ENCODE assay signal across 15 mouse cellular contexts in the genomic region with DNA sequence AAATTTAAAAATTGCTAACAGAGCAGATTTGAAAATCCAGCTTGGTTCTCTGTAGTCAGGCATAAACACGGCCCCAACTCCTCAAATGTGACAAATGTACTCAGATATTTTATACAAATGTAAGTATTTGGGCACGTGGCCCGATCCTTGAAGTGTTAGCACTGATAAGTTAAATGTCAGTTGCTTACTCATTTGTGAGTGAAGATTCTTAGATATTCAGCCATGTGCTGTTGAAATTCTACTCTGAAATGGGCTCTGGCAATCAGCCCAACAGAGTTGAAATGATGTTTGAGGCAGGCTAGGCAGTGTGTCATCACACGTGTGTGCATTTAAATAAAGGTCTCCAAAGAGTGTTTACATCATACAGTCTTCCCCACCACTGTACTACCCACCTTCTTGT.
"Had no signal": no experiment of that assay in that cellular context is flagged by ENCODE, and none has a peak within 500 bp of the region (broad histone marks: within the 10 kb centered on the region; RNA-seq: fewer than 3 reads in every experiment).

No protein-coding gene starts in this region.

- H3K27me3 ChIP-seq: limb, embryonic 13.5 days; neural tube, embryonic 15.5 days had no signal

- H3K27ac ChIP-seq: limb, embryonic 13.5 days; liver, embryonic 14.5 days; midbrain, embryonic 10.5 days; neural tube, embryonic 15.5 days; stomach, postnatal 0 days had no signal

- H3K4me3 ChIP-seq: limb, embryonic 13.5 days; midbrain, embryonic 10.5 days; myocyte; neural tube, embryonic 15.5 days had no signal

- H3K4me2 ChIP-seq: limb, embryonic 13.5 days; neural tube, embryonic 15.5 days had no signal

- ATAC-seq: lung, postnatal 0 days had no signal

- H3K4me1 ChIP-seq: neural tube, embryonic 15.5 days had no signal

- H3K36me3 ChIP-seq: limb, embryonic 13.5 days; midbrain, embryonic 10.5 days; neural tube, embryonic 15.5 days had no signal

- H3K9ac ChIP-seq: limb, embryonic 13.5 days; liver, embryonic 14.5 days; neural tube, embryonic 15.5 days had no signal

- H3K9me3 ChIP-seq: limb, embryonic 13.5 days; midbrain, embryonic 10.5 days; neural tube, embryonic 15.5 days had no signal

- DNase-seq: kidney, postnatal 10 days; left cerebral cortex, postnatal 4 days; lung, adult 18-20 months; lung, postnatal 4 days; midbrain, embryonic 14.5 days; right cerebral cortex, adult 18-20 months; right cerebral cortex, postnatal 25 days; thymus, postnatal 4 days had no signal
